Mouse (Mus musculus) kidney, postnatal 4 days (tissue): ENCODE results near the gene Mpzl2.

Experiments used
- DNase-seq, 2 experiments: peaks; one replicate each; pipeline ENCODE4 v3.0.0; 2021; ENCODE audit warnings: mixed read lengths in 2 of 2

Mpzl2 gene

GRCm38 (mm10) chr9:45039499-45039898 lies at the start of gene Mpzl2:
TSS of gene Mpzl2 (plus strand) at chr9:45039799.
- no peak for DNase-seq

- no peak for DNase-seq
Observed at GRCm38 (mm10) chr9:44991821-44992220, 47.8 kb upstream of the Mpzl2 start.

GRCm38 (mm10) chr9:44992271-44992670 lies 47.3 kb upstream of the Mpzl2 start:
- no peak for DNase-seq

GRCm38 (mm10) chr9:44993268-44993667 lies 46.3 kb upstream of the Mpzl2 start:
- no peak for DNase-seq

GRCm38 (mm10) chr9:44994962-44995361 lies 44.6 kb upstream of the Mpzl2 start:
- no peak for DNase-seq

GRCm38 (mm10) chr9:44996590-44996989 lies 43.0 kb upstream of the Mpzl2 start:
- DNase-seq: no peak

GRCm38 (mm10) chr9:44998138-44998537 lies 41.5 kb upstream of the Mpzl2 start:
- no peak for DNase-seq

- peak; percentile 10 to 38 for DNase-seq
Observed at GRCm38 (mm10) chr9:44999171-44999570, 40.4 kb upstream of the Mpzl2 start.

- no peak for DNase-seq
Observed at GRCm38 (mm10) chr9:44999776-45000175, 39.8 kb upstream of the Mpzl2 start.

GRCm38 (mm10) chr9:45000249-45000648 lies 39.4 kb upstream of the Mpzl2 start:
- DNase-seq: no peak

GRCm38 (mm10) chr9:45007404-45007803 lies 32.2 kb upstream of the Mpzl2 start:
- DNase-seq: no peak

GRCm38 (mm10) chr9:45008342-45008741 lies 31.3 kb upstream of the Mpzl2 start:
- no peak for DNase-seq

- DNase-seq: no peak
Observed at GRCm38 (mm10) chr9:45009180-45010078, 30.2 kb upstream of the Mpzl2 start, which contains the start of gene Cd3e. TSS of gene Cd3e (minus strand) at chr9:45009627.

GRCm38 (mm10) chr9:45010461-45010860 lies 29.1 kb upstream of the Mpzl2 start:
- DNase-seq: peak; percentile 25 to 27

GRCm38 (mm10) chr9:45011291-45011690 lies 28.3 kb upstream of the Mpzl2 start:
- DNase-seq: no peak

GRCm38 (mm10) chr9:45014879-45015278 lies 24.7 kb upstream of the Mpzl2 start:
- no peak for DNase-seq

GRCm38 (mm10) chr9:45015841-45016240 lies 23.8 kb upstream of the Mpzl2 start:
- no peak for DNase-seq

GRCm38 (mm10) chr9:45018031-45018430 lies 21.6 kb upstream of the Mpzl2 start:
- DNase-seq: no peak

- DNase-seq: peak; percentile 58 to 61
Observed at GRCm38 (mm10) chr9:45022800-45023199, 16.8 kb upstream of the Mpzl2 start.

- DNase-seq: no peak
Observed at GRCm38 (mm10) chr9:45023638-45024037, 16.0 kb upstream of the Mpzl2 start.

GRCm38 (mm10) chr9:45024187-45024586 lies 15.4 kb upstream of the Mpzl2 start:
- no peak for DNase-seq

- DNase-seq: no peak
Observed at GRCm38 (mm10) chr9:45027376-45027775, 12.2 kb upstream of the Mpzl2 start.

- no peak for DNase-seq
Observed at GRCm38 (mm10) chr9:45030341-45030740, 9.3 kb upstream of the Mpzl2 start.

GRCm38 (mm10) chr9:45032261-45032660 lies 7.3 kb upstream of the Mpzl2 start:
- no peak for DNase-seq

- DNase-seq: no peak
Observed at GRCm38 (mm10) chr9:45034526-45034925, 5.1 kb upstream of the Mpzl2 start.
